Mouse (Mus musculus): ENCODE measurements around the gene Pias4.
A peak's percentile ranks its signal among the peaks of the same experiment; 100 is the strongest.
"Not testable (repeated sequence)": the region's sequence is repeated elsewhere in the genome, so short reads cannot be mapped to it uniquely, and the experiment has no call there.

Gene Pias4

DNA sequence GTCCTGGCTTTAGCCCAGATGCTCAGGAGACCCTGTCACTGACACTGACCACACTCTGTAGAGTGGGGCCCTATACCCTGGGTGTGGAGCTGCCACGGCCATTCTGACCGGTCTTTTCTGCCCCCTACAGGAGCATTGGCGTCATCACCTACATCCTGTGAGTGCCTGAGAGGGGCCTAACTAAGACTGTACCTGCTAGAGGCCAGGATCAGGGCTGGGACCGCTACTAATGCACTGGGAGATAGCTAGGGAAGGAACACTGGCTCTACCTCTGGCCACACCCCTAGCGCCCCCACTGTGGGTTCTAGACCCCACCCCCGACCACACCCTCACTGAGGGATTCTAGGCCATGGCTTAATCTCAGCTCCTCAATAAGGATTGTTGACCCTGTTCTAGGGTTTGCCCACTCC is 23.2 kb upstream of the Pias4 start:
- DNase-seq (ENCODE audit: low spot score in 2 of 2): no peak

DNA sequence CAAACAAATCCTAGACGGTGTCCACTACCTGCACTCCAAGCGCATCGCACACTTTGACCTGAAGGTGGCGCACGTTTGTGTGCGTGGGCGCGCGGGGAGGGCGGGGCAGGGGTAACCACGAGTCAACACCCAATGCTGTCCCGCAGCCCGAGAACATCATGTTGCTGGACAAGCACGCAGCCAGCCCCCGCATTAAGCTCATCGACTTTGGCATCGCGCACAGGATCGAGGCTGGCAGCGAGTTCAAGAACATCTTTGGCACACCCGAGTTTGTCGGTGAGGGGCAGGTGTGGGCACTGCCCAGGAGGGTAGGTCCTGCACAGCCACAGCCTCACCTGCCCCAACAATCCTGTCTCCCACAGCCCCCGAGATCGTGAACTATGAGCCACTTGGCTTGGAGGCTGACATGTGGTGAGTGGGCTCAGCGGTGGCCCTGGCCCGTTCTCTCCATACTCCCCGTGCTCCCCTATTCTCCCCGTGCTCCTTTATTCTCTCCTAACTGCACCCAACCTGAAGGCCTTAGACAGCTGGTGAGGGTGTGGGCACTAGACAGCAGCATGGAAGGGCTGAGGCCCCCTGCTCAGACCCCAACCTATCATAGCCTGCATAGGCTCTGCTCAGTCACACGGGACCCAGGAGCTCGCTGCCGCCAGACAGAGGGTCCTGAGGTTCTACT is 22.7 kb upstream of the Pias4 start:
- DNase-seq (ENCODE audit: low spot score in 2 of 2): no peak

DNA sequence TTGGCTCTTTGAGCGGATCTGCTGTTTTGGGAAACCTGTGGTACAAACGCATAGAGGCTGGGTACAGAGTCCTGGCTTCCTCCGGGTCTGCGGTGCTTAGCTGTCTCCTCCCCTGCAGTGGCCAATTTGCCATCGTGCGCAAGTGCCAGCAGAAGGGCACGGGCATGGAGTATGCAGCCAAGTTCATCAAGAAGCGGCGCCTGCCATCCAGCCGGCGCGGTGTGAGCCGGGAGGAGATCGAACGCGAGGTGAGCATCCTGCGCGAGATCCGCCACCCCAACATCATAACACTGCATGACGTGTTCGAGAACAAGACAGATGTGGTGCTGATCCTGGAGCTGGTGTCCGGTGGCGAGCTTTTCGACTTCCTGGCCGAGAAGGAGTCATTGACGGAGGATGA is 22.1 kb upstream of the Pias4 start:
- no peak for DNase-seq (ENCODE audit: low spot score in 2 of 2)

DNA sequence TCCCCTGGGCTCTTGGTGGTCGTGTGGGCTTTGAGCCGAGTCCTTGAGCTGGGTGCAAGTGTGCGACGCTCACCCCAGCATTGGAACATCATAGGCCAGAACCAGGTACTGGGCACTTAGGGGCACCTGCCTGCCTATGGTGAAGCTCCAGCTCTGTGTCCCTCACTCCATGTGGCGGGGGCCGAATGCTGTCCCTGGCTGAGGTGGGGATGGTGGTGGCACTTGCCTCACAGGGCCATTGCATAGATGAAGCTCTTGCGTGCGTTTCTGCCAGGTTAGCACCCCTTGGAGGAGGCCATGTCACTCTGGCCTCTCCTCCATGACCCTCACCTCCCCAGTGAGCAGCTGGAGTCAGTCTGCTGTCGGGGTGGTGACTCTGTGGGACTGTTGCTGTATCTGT is 19.4 kb upstream of the Pias4 start:
- no peak for DNase-seq (ENCODE audit: low spot score in 2 of 2)

DNA sequence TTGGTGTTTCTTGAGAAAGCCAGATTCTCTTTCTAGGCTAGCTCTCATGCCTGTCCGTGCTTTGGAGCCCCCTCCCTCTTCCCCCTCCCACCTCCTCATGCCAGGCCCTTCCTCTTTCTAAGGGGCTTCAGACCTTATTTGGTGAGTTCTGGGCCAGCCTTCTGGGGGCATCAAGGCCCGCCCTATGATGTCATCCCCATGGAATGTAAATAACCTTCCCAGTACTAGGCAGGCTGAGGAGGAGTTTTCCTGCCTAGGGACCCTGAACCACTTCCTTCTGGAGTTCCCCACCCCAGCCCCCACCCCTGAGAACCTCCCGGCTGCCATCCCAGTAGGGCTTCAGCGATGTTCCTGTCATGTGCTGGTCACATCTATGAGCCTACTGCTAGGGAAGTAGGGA is 17.0 kb upstream of the Pias4 start:
- no peak for DNase-seq (ENCODE audit: low spot score in 2 of 2)

DNA sequence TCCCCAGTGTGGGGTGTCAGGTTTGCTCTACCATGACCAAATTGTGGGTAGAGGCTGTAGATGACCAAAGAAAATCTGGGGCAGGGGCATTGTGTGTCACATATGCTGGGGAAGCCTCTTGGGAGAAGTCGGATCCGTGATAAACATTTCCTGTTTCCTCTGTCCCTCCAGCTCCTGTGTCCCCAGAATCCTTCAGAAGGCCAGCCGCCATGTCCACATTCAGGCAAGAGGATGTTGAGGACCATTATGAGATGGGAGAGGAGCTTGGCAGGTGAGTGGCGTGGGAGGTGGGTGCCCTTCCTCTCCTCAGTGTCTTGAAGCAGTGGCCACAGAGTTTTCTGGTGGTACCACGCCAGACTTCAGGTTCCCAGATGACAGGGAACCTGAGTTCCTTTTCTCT is 16.1 kb upstream of the Pias4 start, which contains the start of gene 4930442H23Rik:
Gene 4930442H23Rik (minus strand): TSS at position 45 of the 400 bp plus-strand sequence.
- no peak for DNase-seq (ENCODE audit: low spot score in 2 of 2)

DNA sequence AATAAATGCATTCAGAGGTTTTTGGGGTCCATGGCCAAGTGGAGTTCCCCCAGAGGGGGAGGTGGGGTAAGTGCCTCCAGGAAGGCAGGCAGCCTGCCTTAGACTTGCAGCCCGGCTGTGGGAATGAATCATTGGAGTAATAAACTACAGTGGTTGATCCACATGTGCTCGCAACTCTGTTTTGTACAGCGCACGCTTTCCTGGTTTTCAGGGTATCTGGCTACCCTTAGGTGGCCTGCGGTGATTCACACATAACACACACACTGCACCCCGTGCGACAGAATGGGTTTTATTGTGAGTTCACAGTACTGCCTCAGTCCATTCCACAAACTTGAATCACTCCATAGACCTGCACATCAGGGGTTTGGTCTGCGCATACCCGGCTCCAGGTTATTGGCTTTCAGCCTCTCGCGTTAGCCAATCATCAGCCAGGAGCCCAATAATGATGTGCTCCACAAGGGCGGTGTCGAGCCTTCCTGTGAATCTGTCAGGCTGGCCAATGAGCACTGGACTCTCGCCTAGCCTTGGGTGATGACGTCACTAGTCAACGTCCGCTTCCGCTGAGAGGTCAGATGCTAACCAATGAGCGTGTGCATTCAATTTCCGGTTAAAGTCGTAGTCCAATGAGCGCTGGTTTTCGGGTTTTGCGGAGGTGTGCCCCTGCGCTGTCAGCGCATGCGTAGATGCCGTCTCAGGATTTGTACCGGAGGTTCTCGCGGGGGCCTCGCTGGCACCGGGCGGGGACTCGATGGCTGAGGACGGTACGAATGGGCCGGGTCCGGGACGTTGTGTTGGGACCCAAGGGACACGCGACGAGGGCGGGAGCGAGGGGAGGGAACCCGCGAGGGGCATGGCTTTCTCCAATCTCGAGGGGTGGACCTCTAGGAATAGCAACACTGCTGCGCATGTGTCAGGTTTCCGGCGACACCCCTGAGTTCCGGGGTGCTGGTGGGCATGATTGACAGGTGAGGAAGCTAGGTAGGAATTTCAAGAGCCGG is 14.9 kb upstream of the Pias4 start, which contains the start of gene Dapk3:
Gene Dapk3 (plus strand): TSS at position 670 of the 998 bp plus-strand sequence.
- peak; percentile 93 to 98 for DNase-seq (ENCODE audit: low spot score in 2 of 2)

DNA sequence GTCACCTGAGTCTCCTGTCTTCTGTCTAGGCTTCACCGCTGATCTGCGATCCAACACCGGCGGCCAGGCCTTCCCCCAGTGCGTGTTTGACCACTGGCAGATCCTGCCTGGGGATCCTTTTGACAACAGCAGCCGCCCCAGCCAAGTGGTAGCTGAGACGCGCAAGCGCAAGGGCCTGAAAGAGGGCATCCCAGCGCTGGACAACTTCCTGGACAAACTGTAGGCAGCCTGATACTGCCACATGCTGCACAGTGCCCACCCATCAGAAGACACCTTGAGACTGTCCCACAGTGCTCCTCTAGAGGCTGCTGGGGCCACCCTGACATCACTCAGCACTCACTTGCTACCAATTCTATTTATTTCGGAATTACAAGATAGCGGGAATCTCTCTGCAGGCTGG is 14.1 kb upstream of the Pias4 start:
- not testable (repeated sequence) for DNase-seq (ENCODE audit: low spot score in 2 of 2)

DNA sequence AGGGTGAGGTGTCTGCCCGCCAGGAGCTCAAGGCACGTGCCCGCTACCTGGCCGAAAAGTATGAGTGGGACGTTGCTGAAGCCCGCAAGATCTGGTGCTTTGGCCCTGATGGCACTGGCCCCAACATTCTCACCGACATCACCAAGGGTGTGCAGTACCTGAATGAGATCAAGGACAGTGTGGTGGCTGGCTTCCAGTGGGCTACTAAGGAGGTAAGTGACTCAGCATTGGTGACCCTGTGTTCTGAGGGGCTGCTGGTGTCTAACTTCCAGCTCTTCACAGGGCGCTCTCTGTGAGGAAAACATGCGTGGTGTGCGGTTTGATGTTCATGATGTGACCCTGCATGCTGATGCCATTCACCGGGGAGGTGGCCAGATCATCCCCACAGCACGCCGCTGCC is 13.2 kb upstream of the Pias4 start:
- no peak for DNase-seq (ENCODE audit: low spot score in 2 of 2)

DNA sequence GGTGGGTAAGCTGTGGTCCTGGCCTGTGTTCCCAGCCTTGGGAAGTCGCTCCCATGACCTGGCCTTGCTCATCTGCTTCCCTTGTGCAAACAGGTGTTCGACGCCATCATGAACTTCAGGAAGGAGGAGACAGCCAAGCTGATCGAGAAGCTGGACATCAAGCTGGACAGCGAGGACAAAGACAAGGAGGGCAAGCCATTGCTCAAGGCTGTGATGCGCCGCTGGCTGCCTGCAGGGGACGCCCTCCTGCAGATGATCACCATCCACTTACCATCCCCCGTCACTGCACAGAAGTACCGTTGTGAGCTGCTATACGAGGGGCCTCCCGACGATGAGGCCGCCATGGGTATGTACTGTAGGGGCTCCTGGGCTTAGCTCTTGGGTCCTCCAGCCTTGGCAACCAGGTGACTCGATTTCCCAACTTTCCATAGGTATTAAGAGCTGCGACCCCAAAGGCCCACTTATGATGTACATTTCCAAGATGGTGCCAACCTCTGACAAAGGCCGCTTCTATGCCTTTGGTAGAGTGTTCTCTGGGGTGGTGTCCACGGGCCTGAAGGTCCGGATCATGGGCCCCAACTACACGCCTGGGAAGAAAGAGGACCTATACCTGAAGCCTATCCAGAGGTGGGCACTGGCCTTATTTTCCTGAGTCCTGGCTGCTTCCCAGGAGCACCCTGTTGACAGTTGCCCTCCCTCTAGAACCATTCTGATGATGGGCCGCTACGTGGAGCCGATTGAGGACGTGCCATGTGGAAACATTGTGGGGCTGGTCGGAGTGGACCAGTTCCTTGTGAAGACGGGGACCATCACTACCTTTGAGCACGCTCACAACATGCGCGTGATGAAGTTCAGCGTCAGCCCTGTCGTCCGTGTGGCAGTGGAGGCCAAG is 12.0 kb upstream of the Pias4 start:
- DNase-seq (ENCODE audit: low spot score in 2 of 2): no peak

DNA sequence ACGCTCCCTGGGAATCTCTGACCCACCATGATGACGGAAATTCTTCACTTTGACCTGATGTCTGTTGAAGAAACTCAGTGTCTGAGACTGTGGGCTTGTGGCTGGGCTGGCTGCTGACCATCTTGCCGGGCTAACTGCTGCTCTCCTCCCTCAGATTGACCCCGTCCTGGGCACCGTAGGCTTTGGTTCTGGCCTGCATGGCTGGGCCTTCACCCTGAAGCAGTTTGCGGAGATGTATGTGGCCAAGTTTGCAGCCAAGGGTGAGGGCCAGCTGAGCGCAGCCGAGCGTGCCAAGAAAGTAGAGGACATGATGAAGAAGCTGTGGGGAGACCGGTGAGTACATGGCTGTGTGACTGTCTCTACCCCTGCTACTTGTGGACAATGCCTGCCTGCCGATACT is 11.2 kb upstream of the Pias4 start:
- no peak for DNase-seq (ENCODE audit: low spot score in 2 of 2)

DNA sequence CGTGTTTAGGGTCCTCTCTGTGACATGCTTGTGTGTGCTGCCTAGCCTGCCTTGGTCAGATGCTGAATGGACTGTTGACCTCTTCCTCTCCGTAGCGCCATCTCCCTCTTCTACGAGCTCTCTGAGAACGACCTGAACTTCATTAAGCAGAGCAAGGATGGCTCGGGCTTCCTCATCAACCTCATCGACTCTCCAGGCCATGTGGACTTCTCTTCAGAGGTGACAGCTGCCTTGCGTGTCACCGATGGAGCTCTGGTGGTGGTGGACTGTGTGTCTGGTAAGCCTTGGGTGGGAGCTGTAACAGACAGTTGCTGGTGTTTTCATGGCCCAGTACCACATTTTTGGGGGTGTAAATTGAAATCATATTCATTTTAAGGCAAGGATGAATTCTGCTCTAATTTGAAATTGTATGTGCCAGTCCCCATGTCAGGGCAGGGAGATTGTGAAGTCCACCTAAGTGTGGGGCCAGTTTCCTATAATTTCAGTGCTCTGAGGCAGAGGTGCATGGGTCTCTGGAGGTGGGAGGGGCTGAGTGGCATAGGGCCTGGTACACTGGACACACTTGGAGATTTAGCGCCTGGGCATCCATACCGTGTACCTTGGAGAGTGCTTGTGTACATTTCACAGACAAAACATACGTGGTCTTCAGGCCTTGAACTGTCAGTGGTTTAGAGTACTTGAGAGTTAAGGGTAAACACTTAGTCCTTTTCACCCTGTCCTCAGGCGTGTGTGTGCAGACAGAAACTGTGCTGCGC is 10.4 kb upstream of the Pias4 start:
- DNase-seq (ENCODE audit: low spot score in 2 of 2): no peak

DNA sequence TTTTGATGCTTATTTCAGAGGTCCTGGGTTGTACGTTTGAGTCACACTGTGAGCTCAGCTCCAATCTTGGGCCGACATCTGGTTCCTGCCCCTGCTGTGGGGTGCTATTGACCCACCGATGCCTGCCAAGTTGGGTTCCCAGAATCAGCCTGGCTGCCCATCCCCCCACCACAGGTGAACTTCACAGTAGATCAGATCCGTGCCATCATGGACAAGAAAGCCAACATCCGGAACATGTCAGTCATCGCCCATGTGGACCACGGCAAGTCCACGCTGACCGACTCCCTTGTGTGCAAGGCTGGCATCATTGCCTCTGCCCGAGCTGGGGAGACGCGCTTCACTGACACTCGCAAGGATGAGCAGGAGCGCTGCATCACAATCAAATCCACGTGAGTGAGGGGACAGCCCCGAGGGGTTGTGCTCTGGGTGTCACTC is 9.8 kb upstream of the Pias4 start:
- DNase-seq (ENCODE audit: low spot score in 2 of 2): peak in 1 of 2 experiments; percentile 40

DNA sequence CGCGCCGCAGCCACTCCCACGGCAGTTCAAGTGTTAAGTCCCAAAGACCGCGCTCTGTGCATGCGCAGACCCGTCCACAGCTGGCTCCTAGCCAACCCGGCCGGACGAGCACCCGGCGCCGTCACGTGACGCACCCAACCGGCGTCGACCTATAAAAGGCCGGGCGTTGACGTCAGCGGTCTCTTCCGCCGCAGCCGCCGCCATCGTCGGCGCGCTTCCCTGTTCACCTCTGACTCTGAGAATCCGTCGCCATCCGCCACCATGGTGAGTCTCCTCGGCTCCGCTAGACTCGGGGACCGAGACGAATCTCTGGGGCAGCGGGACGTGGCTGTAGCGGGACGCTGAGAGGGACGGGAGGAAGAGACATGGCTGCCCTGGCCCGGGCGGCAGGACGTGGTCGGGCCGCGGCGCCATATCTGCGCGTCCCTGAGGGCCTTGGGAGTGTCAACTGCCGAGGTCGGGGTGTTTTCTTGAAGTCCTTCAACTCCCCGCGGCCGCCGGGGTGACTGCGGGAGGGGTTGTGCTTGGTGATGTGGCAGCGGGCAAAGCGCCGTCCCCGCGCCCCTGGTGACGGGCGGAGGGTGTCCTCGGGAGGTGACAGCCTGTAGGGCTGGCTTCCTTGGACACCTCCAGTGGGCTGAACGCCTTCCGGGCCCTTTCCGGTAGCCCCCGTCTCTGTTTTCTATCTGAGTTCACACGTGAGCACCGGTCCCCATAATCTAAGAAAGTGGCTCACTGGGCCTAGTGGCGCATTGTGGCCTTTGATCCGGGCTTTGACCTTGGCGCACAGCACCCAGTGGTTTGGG is 8.9 kb upstream of the Pias4 start, which contains the start of gene Eef2:
Gene Eef2 (plus strand): TSS at position 166 of the 806 bp plus-strand sequence.
- peak; percentile 99 for DNase-seq (ENCODE audit: low spot score in 2 of 2)

DNA sequence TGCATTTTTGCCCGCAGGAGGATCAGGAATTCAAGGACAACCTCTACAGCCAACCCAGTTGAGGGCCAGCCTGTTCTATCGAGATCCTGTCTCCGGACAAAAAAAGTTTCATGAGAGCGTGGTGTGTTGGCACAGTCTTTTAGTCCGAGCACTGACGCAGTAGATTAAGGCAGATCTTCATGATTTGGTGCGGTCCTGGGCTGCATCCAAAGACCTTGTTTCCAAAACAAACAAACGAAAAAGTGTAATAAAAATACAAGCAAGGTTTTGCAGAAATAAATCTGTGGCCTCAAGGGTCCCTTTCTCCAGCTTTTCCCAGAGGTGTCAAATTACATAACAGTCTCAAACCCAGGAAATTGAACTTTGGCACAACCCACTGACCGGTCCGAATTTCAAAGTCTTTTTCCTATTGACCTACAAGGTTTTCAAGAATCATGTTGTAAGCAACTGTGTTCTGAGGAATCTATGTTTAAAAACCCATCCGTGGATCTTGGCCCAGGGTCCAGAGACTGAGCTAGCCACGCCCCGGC is 8.3 kb upstream of the Pias4 start:
- no peak for DNase-seq (ENCODE audit: low spot score in 2 of 2)

DNA sequence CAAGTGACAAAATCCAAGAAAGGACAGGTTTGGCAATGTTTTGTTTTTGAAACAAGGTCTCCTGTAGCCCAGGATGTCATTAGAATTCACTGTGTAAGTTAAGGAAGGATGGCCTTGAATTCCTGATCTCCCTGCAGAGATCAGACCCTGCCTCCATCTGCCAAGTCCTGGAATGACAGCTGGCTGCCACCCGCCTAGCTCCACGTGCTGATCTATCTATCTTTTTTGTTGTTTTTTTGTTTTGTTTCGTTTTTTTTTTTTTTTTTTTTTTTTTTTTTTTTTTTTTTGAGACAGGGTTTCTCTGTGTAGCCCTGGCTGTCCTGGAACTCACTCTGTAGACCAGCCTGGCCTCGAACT is 7.6 kb upstream of the Pias4 start:
- not testable (repeated sequence) for DNase-seq (ENCODE audit: low spot score in 2 of 2)

DNA sequence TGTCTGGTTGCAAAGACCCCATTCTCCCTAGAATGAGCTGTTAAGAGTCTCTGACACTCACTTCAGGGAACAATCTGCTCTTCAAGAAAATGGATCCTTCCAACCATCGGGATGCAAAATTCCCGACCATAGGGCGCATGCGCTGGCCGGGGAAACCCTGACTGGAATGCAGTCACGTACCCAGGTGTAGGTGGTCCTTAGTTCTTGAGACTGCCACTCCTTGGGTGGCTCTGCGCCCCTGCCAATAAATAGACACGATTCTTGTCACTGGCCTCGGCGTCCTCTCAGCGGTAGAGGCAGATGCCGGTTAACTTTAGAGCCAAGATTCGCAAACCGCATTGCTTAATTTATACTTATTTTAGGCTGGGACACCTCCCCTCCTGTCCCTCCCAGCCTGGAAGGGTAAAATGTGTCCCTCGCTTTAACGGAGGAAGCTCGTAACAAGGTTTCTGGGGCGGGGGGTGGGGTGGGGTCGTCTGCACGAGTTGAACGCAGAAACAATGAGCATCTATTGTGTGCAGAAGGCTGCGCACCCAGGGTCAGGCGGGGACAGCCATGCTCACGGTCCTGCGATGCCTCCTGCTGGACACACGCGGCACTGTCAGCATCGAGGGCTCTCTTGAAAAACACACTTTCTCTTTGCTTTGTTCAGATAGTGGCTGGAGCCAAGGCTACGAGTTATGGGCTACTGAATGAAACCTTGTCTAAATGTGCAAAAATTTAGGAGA is 7.1 kb upstream of the Pias4 start:
- peak; percentile 81 to 84 for DNase-seq (ENCODE audit: low spot score in 2 of 2)

DNA sequence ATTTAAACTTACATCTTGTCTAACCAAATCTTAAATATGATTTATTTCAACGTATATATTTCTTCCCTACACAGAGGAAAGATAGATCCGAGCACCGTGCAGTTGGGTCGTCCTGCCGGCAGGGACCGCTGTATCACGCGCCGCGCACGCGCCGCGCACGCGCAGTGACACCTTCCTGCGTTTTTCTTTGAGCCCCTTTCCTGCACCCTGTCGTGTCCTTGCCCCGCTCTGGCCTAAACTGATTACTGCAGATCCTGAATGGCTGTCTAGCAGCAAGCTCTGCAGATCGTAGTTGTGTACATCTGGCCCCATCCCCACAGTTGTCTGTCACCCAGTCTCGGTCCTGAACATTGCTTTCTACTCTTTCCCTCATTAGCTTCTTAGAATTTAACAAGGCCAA is 5.4 kb upstream of the Pias4 start:
- peak; percentile 66 to 70 for DNase-seq (ENCODE audit: low spot score in 2 of 2)

DNA sequence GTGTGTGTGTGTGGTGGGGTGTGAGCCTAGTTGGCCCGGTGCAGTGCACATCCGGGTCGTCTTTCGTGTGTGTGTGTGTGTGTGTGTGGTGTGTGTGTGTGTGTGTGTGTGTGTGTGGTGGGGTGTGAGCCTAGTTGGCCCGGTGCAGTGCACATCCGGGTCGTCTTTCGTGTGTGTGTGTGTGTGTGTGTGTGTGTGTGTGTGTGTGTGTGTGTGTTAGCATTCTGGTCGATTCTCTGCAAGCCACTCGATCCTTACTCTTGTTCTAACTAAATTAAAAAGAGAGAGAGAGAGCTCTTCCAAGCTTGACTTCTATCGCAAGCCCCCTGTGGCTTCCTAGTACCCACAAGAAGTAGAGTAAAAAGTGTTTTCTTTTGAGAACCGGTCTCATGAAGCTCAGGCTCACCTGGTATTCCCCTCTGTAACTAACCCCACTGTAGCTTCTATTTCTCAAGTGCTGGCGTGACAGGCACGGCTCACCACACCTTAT is 1.7 kb upstream of the Pias4 start:
- DNase-seq (ENCODE audit: low spot score in 2 of 2): not testable (repeated sequence)
